Mouse (Mus musculus) neural tube, embryonic 11.5 days (tissue): Measurements from ENCODE around the gene Olfr323. TPM values are rescaled to one million over a fixed set of nuclear protein-coding genes. Genes with fewer than 3 reads are reported as not detected.

Experiments
- ATAC-seq: fragments of 200-750 bp; cut with Nextera tagmentation; 2 replicates; pipeline ENCODE4 v1.8.0; 2017; ENCODE audit warnings: moderate number of reproducible peaks, mild to moderate bottlenecking, moderate TSS enrichment, moderate library complexity; ENCODE audit not compliant: insufficient read depth, low FRiP score, low TSS enrichment
- DNase-seq: peaks from one replicate; pipeline ENCODE4 v3.0.0-alpha.2; 2015; ENCODE audit warnings: low spot score
- H3K27ac ChIP-seq: fragments of 300-500 bp; sonication (generic); 2 replicates; pipeline ENCODE4 v1.5.1; 2014; ENCODE audit warnings: low read depth, mild to moderate bottlenecking, low read length
- H3K27me3 ChIP-seq: fragments of 300-500 bp; sonication (generic); 2 replicates; pipeline ENCODE4 v1.6.1; 2014; ENCODE audit warnings: mild to moderate bottlenecking, low read length, mixed read lengths; ENCODE audit not compliant: control insufficient read depth, insufficient read depth
- H3K36me3 ChIP-seq: fragments of 300-500 bp; sonication (generic); 2 replicates; pipeline ENCODE4 v1.6.1; 2014; ENCODE audit warnings: mild to moderate bottlenecking, low read length, moderate library complexity, mixed read lengths; ENCODE audit not compliant: control insufficient read depth, insufficient read depth
- H3K4me1 ChIP-seq: fragments of 300-500 bp; sonication (generic); 2 replicates; pipeline ENCODE4 v1.6.1; 2014; ENCODE audit warnings: low read length, mixed read lengths; ENCODE audit not compliant: control insufficient read depth, insufficient read depth
- H3K4me2 ChIP-seq: fragments of 300-500 bp; sonication (generic); 2 replicates; pipeline ENCODE4 v1.6.1; 2014; ENCODE audit warnings: low read depth, mild to moderate bottlenecking, moderate library complexity
- H3K4me3 ChIP-seq: fragments of 300-500 bp; sonication (generic); 2 replicates; pipeline ENCODE4 v1.5.1; 2014; ENCODE audit warnings: low read depth, low read length
- H3K9ac ChIP-seq: fragments of 300-500 bp; sonication (generic); 2 replicates; pipeline ENCODE4 v1.6.1; 2014; ENCODE audit warnings: mild to moderate bottlenecking, low read length
- H3K9me3 ChIP-seq: fragments of 300-500 bp; sonication (generic); 2 replicates; pipeline ENCODE4 v1.6.1; 2016; ENCODE audit warnings: low read length; ENCODE audit not compliant: control insufficient read depth
- WGBS: fragments of 180-500 bp; shearing (Covaris S2); extraction: QIAGEN DNeasy Blood & Tissue Kit; methylation state at CpG from one replicate; pipeline ENCODE4 v1.1.7; 2014; 5-methylcytosine and 5-hydroxymethylcytosine counted together
- polyA plus RNA-seq: library from polyadenylated mRNA; unstranded; fragments of >200 nt; fragmentation: Nextera tagmentation; extraction: Ambion mirVana; gene quantifications from 2 replicates; pipeline ENCODE4 v1.2.1, GENCODE M21; 2014

Gene Olfr323
- polyA plus RNA-seq, 1 experiment from 2014 or later = not detected

GRCm38 (mm10) chr11:58588620-58589250, 41.6 kb downstream of the Olfr323 start:
- Histone ChIP-seq H3K27ac (no peak overlapping the region), H3K9ac (no peak overlapping the region), H3K4me3 (no peak overlapping the region), H3K27me3 (no peaks in the 10 kb centered on the region), H3K4me2 (no peak overlapping the region), H3K36me3 (no peaks in the 10 kb centered on the region), H3K9me3 (no peaks in the 10 kb centered on the region), H3K4me1 (no peaks in the 10 kb centered on the region)
- ATAC-seq = no peak
- 64% methylated on average over 3 of the region's 3 CpGs for WGBS
- peak; percentile 12 for DNase-seq

DNA sequence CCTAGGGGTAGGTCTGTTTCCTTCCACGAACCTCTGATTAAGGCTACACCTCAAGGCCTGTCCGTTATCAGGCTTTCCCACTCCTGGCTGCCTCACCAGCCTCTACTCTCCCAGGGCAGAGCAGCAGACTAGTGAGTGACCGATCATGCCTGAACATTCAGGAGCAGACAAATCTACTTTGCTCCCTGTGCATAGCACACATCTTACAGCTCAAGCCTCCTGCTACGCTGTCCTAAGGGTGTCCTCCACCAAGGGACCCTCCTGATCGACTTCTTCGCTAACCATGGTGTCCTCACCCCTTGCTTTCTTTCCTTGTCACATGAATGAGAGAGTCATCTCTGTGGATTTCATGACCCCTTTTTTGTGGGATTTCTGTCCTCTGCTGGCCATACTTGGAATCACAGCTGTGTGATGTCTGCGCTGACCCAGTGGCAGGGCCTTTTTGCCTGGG, 42.4 kb downstream of the Olfr323 start:
- WGBS = 83% methylated on average over 7 of the region's 7 CpGs
- Histone ChIP-seq H3K9ac (no peak overlapping the region), H3K27me3 (no peaks in the 10 kb centered on the region), H3K4me1 (no peaks in the 10 kb centered on the region), H3K36me3 (no peaks in the 10 kb centered on the region), H3K4me3 (no peak overlapping the region), H3K9me3 (no peaks in the 10 kb centered on the region), H3K27ac (no peak overlapping the region), H3K4me2 (no peak overlapping the region)
- peak; percentile 62 for DNase-seq
- ATAC-seq = no peak

DNA sequence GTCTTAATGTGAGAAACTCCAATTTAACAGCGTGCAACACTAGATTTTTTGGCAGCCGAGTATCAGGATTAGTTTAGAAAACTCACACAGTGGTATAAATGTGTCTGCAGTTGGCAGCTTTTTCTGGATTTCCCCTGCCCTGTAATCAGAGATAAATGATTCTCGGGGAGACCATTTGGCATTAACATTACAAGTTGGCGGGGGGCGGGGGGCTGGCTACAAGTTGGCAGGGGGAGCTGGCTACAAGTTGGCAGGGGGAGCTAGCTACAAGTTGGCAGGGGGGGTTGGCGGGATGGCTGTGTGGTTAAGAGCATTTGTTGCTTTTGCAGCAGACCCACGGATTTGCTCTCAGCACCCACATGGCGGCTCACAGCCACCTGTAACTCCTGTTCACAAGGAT, 51.7 kb downstream of the Olfr323 start:
- DNase-seq = no peak
- no peaks in the 10 kb centered on the region for H3K36me3 ChIP-seq
- no peak overlapping the region for H3K4me2 ChIP-seq
- H3K9me3 ChIP-seq = no peaks in the 10 kb centered on the region
- ATAC-seq = no peak
- no peaks in the 10 kb centered on the region for H3K27me3 ChIP-seq
- no peaks in the 10 kb centered on the region for H3K4me1 ChIP-seq
- no peak overlapping the region for H3K27ac ChIP-seq
- H3K4me3 ChIP-seq = no peak overlapping the region
- H3K9ac ChIP-seq = no peak overlapping the region
- 82% methylated on average over 8 of the region's 8 CpGs for WGBS

GRCm38 (mm10) chr11:58577430-58577829, 52.9 kb downstream of the Olfr323 start, which contains the start of gene Olfr325:
Olfr325 (plus strand) TSS chr11:58577730.
- Histone ChIP-seq H3K27ac (no peak within 1 kb of the TSS), H3K27me3 (no peaks in the 10 kb centered on the region), H3K36me3 (no peaks in the 10 kb centered on the region), H3K4me2 (no peak within 1 kb of the TSS), H3K9me3 (no peaks in the 10 kb centered on the region), H3K4me3 (no peak within 1 kb of the TSS), H3K9ac (no peak within 1 kb of the TSS), H3K4me1 (no peaks in the 10 kb centered on the region)
- 91% methylated on average over 1 of the region's 1 CpGs for WGBS
- DNase-seq (no peak), ATAC-seq (no peak)

Other genes starting within 250 kb of the Olfr323 start
- gene 1810065E05Rik, start 209.4 kb downstream of the Olfr323 start, polyA plus RNA-seq = not detected in 2 replicates
- gene Gm12253, start 197.9 kb downstream of the Olfr323 start, polyA plus RNA-seq = not detected in 2 replicates
- gene Lypd9, start 177.6 kb downstream of the Olfr323 start, polyA plus RNA-seq = not detected in 2 replicates
- not detected in 2 replicates for gene Olfr30, start 168.2 kb downstream of the Olfr323 start, polyA plus RNA-seq
- not detected in 2 replicates for gene Olfr332, start 137.9 kb downstream of the Olfr323 start, polyA plus RNA-seq
- not detected in 2 replicates for gene Olfr331, start 127.9 kb downstream of the Olfr323 start, polyA plus RNA-seq
- not detected in 2 replicates for gene Olfr330, start 95.7 kb downstream of the Olfr323 start, polyA plus RNA-seq
- not detected in 2 replicates for gene Olfr329-ps, start 84.1 kb downstream of the Olfr323 start, polyA plus RNA-seq
- not detected in 2 replicates for gene Olfr328, start 74.9 kb downstream of the Olfr323 start, polyA plus RNA-seq
- gene Olfr224, start 59.9 kb downstream of the Olfr323 start, polyA plus RNA-seq = not detected in 2 replicates
- not detected in 2 replicates for gene Olfr325, start 52.8 kb downstream of the Olfr323 start, polyA plus RNA-seq
- gene Olfr324, start 35.4 kb downstream of the Olfr323 start, polyA plus RNA-seq = not detected in 2 replicates
- not detected in 2 replicates for gene 2210407C18Rik, start 14.4 kb downstream of the Olfr323 start, polyA plus RNA-seq
- gene Trim58, start 10.0 kb upstream of the Olfr323 start, polyA plus RNA-seq = 0.31 and 0.39 TPM in 2 replicates
- gene Olfr322, start 28.3 kb upstream of the Olfr323 start, polyA plus RNA-seq = not detected in 2 replicates
- gene Olfr320, start 50.6 kb upstream of the Olfr323 start, polyA plus RNA-seq = not detected in 2 replicates
- not detected in 2 replicates for gene Olfr319, start 68.7 kb upstream of the Olfr323 start, polyA plus RNA-seq
- not detected in 2 replicates for gene Olfr318, start 93.5 kb upstream of the Olfr323 start, polyA plus RNA-seq
- gene Olfr317, start 108.7 kb upstream of the Olfr323 start, polyA plus RNA-seq = not detected in 2 replicates
- not detected in 2 replicates for gene Olfr316, start 122.2 kb upstream of the Olfr323 start, polyA plus RNA-seq
- not detected in 2 replicates for gene Olfr315, start 142.7 kb upstream of the Olfr323 start, polyA plus RNA-seq
- gene Olfr314, start 152.5 kb upstream of the Olfr323 start, polyA plus RNA-seq = not detected in 2 replicates
- gene Fam183b, start 171.5 kb upstream of the Olfr323 start, polyA plus RNA-seq = 6.3 and 6.8 TPM in 2 replicates
- gene Olfr313, start 184.5 kb upstream of the Olfr323 start, polyA plus RNA-seq = not detected in 2 replicates
- not detected in 2 replicates for gene Olfr312, start 198.7 kb upstream of the Olfr323 start, polyA plus RNA-seq
- gene Olfr311, start 208.8 kb upstream of the Olfr323 start, polyA plus RNA-seq = not detected in 2 replicates
- 16.0 and 19.9 TPM in 2 replicates for gene Gm12258, start 216.7 kb upstream of the Olfr323 start, polyA plus RNA-seq
- 11.0 and 13.0 TPM in 2 replicates for gene 2810021J22Rik, start 236.7 kb upstream of the Olfr323 start, polyA plus RNA-seq